Mouse (Mus musculus): ENCODE data around the gene Vegfb. TPM values are rescaled to one million over a fixed set of nuclear protein-coding genes. Genes with fewer than 3 reads are reported as not detected.

Vegfb gene
- polyA plus RNA-seq, 1 experiment from 2014 or later = 16.0 TPM

DNA sequence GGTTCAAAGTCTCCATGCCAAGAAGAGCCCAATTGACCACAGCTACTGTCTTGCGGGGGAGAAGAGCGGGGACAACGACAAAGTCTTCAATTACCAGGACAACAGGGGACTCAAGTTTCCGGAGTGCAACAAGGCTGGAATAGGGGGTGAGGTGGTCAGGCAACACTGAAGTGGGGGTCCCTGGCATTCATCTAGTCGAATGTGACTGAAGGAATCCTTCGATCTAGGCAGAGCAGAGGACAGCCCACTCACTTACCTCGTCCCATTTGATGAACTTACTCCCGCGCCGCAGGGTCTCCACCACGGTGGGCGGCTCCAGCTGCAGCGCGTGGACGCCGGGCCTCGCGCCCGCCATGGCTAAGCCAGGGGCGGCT lies 18.2 kb downstream of the Vegfb start:
- peaks cover 7% of the 10 kb centered on the region; the same call in 1 of the 2 replicates for H3K27me3 ChIP-seq
- WGBS (ENCODE audit: insufficient replicate concordance) = 2% methylated on average over 20 of the region's 20 CpGs
- H3K9ac ChIP-seq = peak overlapping the region; percentile 80
- peaks cover 69% of the 10 kb centered on the region for H3K4me1 ChIP-seq (replicated peaks)
- ATAC-seq (ENCODE audit: low read depth) (no peak), DNase-seq (no peak)
- H3K27ac ChIP-seq = no peak overlapping the region
- H3K4me2 ChIP-seq = peak overlapping the region; percentile 95
- H3K9me3 ChIP-seq (replicated peaks) = no peaks in the 10 kb centered on the region
- H3K36me3 ChIP-seq = peaks cover 18% of the 10 kb centered on the region; the same call in 1 of the 2 replicates
- H3K4me3 ChIP-seq (replicated peaks) = peak overlapping the region; percentile 71

DNA sequence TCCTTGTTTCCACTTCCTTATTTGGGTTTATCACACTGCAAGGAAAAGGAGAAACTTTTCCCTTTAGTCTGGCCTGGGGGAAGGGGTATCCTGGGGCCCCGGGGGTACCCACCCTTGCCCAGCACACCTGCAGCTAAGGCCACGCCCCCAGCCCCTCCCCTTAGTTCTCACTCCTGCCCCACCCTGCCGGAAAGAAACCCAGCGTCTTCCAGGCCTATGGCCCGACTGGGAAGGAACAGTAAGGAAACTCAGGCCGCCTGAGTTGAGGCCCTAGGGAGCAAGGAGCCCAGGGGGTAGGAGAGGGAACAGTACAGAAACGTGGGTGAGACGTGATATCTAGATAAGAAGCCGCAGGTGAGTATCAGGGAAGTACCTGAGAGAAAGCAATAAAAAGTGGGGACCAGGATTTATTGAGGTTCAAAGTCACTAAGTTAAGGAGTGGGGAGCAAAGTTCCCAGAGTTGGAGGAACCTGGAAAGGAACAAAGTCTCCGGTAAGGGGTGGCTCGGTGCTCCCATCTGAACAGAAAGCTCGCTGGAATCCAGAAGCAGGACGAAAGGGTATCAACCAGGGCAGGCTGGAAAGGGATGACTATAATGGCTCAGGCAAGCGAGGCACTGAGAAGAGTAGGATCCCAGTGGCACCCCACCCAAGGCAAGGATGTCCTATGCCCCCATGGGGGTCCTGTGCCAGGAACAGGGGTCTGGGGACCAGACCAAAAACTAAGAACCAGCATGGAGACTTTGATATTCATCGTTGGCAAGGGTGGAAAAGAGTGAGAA lies 18.8 kb downstream of the Vegfb start:
- WGBS (ENCODE audit: insufficient replicate concordance) = 11% methylated on average over 15 of the region's 15 CpGs
- peaks cover 63% of the 10 kb centered on the region for H3K4me1 ChIP-seq (replicated peaks)
- no peak overlapping the region for H3K27ac ChIP-seq

DNA sequence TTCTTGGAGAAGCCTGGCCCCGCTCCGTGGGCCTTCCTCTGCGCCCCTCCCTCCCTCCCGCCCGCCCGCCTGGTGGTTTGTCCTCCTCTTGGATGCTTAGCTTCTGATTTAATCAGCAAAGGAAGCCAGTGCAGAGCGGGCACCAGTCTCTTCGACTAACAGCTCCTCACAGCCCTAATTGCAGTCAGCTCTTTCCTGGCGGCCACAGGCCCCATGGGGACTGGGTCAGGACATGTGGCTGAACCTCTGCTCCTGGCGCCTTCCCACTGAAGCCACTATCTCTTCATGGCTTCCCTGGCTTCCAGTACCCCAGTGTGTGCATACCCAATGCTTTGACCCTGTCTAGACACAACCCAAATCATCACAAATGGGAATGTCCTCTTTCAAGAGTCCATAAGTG lies 31.0 kb downstream of the Vegfb start:
- H3K27ac ChIP-seq = no peak overlapping the region
- no peaks in the 10 kb centered on the region for H3K27me3 ChIP-seq
- ATAC-seq (ENCODE audit: low read depth) = no peak
- no peak overlapping the region for H3K4me2 ChIP-seq
- DNase-seq = no peak
- no peak overlapping the region for H3K9ac ChIP-seq
- WGBS (ENCODE audit: insufficient replicate concordance) = 82% methylated on average over 10 of the region's 10 CpGs
- no peak overlapping the region for H3K4me3 ChIP-seq (replicated peaks)
- H3K4me1 ChIP-seq (replicated peaks) = peaks cover 20% of the 10 kb centered on the region
- H3K9me3 ChIP-seq (replicated peaks) = no peaks in the 10 kb centered on the region
- peaks cover 45% of the 10 kb centered on the region for H3K36me3 ChIP-seq

More for the DNA sequence above, 18.8 kb downstream of the Vegfb start:
- peaks cover 7% of the 10 kb centered on the region; the same call in 1 of the 2 replicates for H3K27me3 ChIP-seq
- peak overlapping the region; percentile 71 for H3K4me3 ChIP-seq (replicated peaks)
- ATAC-seq (ENCODE audit: low read depth) (no peak), DNase-seq (no peak)
- peaks cover 21% of the 10 kb centered on the region; the same call in 1 of the 2 replicates for H3K36me3 ChIP-seq
- no peaks in the 10 kb centered on the region for H3K9me3 ChIP-seq (replicated peaks)
- H3K4me2 ChIP-seq = peak overlapping the region; percentile 95
- peak overlapping the region; percentile 80 for H3K9ac ChIP-seq

DNA sequence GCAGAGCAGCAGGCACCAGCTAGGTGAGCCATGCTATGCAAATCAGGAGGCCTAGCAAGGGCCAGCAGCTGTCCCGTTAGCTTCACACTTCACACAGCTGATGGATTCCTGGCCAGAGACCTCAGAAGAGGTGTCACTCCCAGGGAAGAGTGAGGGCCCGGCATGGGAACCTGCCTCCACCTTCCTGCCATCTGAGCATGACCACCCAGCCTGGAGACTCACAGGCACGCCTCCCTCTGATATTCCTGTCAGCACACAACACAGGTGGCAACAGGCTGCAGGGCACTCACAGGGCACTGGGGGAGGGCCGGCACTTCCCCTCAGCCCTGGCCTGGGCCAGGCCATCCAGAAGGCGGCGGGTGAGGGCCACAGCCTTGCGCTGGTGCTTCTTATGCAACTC lies 32.0 kb downstream of the Vegfb start:
- Histone ChIP-seq H3K27ac (no peak overlapping the region), H3K4me3 (replicated peaks) (no peak overlapping the region), H3K4me2 (no peak overlapping the region), H3K9ac (no peak overlapping the region), H3K27me3 (no peaks in the 10 kb centered on the region), H3K9me3 (replicated peaks) (no peaks in the 10 kb centered on the region), H3K4me1 (replicated peaks) (peaks cover 25% of the 10 kb centered on the region), H3K36me3 (peaks cover 39% of the 10 kb centered on the region)
- no peak for ATAC-seq (ENCODE audit: low read depth)
- DNase-seq = no peak
- WGBS (ENCODE audit: insufficient replicate concordance) = 79% methylated on average over 7 of the region's 7 CpGs

DNA sequence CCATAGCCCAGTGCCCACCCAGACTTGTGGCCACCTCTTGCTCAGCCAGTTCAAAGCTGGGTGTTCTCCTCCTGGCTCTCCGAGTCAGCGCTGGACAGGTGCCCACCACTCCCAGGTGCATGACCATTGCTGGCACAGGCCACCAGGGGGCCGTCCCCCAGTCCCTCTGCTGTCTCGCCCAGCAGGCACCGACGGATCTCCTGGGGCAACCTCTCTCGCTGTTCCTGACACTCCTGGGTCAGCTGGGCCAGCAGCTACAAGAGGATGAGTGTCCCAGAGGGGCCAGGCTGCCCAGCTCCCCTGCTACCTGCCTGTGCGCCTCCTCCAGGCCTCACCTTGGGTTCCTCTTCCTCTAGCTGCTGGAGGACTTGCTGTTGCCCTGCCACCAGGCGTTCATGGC lies 33.4 kb downstream of the Vegfb start:
- H3K4me1 ChIP-seq (replicated peaks) = peaks cover 39% of the 10 kb centered on the region
- no peak overlapping the region for H3K4me3 ChIP-seq (replicated peaks)
- no peak overlapping the region for H3K27ac ChIP-seq
- DNase-seq (no peak), ATAC-seq (ENCODE audit: low read depth) (no peak)
- H3K36me3 ChIP-seq = peaks cover 29% of the 10 kb centered on the region
- H3K27me3 ChIP-seq = no peaks in the 10 kb centered on the region
- no peak overlapping the region for H3K9ac ChIP-seq
- no peaks in the 10 kb centered on the region for H3K9me3 ChIP-seq (replicated peaks)
- no peak overlapping the region for H3K4me2 ChIP-seq
- 75% methylated on average over 9 of the region's 9 CpGs for WGBS (ENCODE audit: insufficient replicate concordance)

DNA sequence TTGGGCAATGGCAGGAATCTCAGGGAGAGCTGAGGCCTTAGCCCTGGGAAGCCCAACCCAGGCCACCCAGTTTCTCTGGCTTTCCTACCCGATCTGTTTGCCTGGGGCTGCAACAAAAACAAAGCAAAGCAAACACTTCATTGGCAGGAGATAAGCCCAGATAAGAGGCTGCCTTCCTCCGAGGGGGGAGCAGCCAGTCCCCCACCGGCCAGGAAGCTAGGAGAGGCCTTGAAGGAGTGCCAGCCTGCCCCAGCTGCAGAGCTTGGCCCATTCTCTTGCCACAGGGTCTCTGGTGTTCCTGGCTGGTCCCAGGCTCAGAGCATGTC lies 34.8 kb downstream of the Vegfb start:
- peak overlapping the region; percentile 74 for H3K4me3 ChIP-seq (replicated peaks)
- no peaks in the 10 kb centered on the region for H3K9me3 ChIP-seq (replicated peaks)
- peak overlapping the region; percentile 93 for H3K27ac ChIP-seq
- peaks cover 51% of the 10 kb centered on the region for H3K4me1 ChIP-seq (replicated peaks)
- H3K36me3 ChIP-seq = peaks cover 17% of the 10 kb centered on the region
- H3K4me2 ChIP-seq = peak overlapping the region; percentile 92
- H3K27me3 ChIP-seq = no peaks in the 10 kb centered on the region
- 0% methylated on average over 3 of the region's 3 CpGs for WGBS (ENCODE audit: insufficient replicate concordance)
- H3K9ac ChIP-seq = peak overlapping the region; percentile 82
- 0 out of 2 replicates have a peak, but pooled peaks have one; percentile 3 for ATAC-seq (ENCODE audit: low read depth)
- no peak for DNase-seq

DNA sequence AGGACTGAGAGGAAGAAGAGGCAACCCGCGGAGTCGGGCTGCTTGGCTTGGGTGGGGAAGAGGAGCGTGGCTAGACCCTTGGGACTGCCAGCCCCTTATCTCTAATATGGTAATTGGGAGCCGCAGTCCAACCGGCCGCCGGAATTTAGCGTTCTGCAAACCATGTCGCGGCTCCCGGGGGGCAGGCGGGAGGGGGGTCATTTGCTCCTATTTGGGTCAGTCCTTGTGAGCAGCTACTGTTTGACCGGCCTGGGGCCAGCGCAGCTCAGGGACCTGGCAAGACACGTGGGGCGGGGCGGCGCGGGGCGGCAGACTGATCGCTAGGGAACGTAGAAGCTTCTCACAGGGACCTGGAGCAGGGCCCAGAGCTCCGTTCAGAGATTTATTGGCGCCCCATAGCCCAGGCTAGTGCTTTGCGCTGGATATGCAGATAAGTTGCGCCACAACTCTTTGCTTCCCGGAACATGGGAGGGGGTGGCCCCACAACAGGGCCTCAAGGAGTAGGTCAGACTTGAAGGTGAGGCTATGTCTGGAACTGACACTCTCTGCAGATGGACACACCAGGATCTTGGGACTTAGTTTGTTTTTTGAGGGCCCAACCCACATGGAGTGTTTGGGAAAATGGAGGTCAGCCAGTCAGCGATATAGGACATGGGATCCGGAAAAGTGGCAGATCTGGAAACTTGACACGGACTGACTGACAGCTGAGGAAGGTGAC lies 35.3 kb downstream of the Vegfb start:
- Histone ChIP-seq H3K9ac (peak overlapping the region; percentile 82), H3K4me2 (peak overlapping the region; percentile 92), H3K9me3 (replicated peaks) (no peaks in the 10 kb centered on the region), H3K4me3 (replicated peaks) (peak overlapping the region; percentile 74), H3K27ac (peak overlapping the region; percentile 93), H3K36me3 (peaks cover 14% of the 10 kb centered on the region), H3K4me1 (replicated peaks) (peaks cover 51% of the 10 kb centered on the region), H3K27me3 (no peaks in the 10 kb centered on the region)
- ATAC-seq (ENCODE audit: low read depth) (peak; percentile 45), DNase-seq (peak; percentile 54)
- WGBS (ENCODE audit: insufficient replicate concordance) = 3% methylated on average over 31 of the region's 31 CpGs

DNA sequence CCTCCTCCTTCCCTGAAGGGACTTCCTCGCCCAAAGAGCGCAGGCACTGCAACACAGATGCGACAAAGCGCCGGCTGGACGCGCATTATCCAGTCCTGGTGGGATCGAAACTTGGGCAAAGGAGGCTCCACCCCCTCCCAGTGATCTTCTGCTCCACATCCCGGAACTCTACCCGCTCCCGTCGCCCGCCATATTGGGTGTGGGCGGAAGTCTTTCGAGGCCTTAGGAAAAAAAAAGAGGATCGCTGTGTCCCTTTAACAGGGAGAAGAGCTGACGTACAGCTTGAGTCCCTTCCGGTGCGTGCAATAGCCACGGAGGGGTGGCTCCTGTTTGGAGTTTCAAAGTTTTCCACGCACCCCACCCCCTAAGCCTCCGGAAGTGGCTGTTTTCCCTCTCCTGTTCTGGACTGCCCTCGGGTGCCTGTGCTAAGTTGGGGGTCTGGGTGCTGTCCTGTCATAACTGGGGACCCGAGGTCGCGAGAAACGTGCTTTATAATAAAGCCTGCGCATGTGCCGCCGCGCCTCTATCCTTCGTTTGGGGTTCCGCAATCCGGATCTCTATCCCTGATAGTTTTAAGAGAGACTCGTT lies 36.0 kb downstream of the Vegfb start:
- Histone ChIP-seq H3K4me3 (replicated peaks) (peak overlapping the region; percentile 74), H3K4me2 (peak overlapping the region; percentile 92), H3K9me3 (replicated peaks) (no peaks in the 10 kb centered on the region), H3K4me1 (replicated peaks) (peaks cover 51% of the 10 kb centered on the region), H3K27me3 (no peaks in the 10 kb centered on the region), H3K27ac (peak overlapping the region; percentile 93), H3K36me3 (peaks cover 14% of the 10 kb centered on the region), H3K9ac (peak overlapping the region; percentile 82)
- peak; percentile 84 for DNase-seq
- WGBS (ENCODE audit: insufficient replicate concordance) = under 1% methylated on average over 35 of the region's 35 CpGs
- peak; percentile 74 for ATAC-seq (ENCODE audit: low read depth)

DNA sequence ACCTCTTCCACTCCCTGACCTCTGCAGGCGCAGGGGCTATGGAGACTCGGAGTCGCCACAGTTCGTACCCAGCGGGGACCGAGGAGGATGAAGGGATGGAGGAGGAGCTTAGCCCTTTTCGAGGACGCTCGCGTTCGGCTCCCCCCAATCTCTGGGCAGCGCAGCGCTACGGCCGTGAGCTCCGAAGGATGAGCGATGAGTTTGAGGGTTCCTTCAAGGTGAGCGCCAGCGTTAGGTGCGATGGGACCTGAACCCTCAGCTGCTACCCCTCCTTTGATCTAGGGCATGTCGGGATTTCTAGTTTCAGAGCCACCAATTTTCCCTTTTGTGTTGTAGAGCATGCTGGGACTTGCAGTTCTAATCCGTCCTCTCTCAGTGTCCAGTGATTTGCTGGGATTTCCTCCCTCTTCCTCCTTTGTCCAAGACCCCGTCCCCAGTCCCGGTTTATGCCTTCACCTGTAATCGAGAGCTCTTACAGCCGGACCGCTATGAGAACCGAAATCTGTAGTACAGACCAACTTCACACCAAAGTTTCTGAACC lies 36.8 kb downstream of the Vegfb start:
- ATAC-seq (ENCODE audit: low read depth) (peak; percentile 39), DNase-seq (peak; percentile 43)
- peaks cover 51% of the 10 kb centered on the region for H3K4me1 ChIP-seq (replicated peaks)
- no peaks in the 10 kb centered on the region for H3K9me3 ChIP-seq (replicated peaks)
- peak overlapping the region; percentile 93 for H3K27ac ChIP-seq
- peak overlapping the region; percentile 82 for H3K9ac ChIP-seq
- WGBS (ENCODE audit: insufficient replicate concordance) = under 1% methylated on average over 28 of the region's 28 CpGs
- peaks cover 14% of the 10 kb centered on the region for H3K36me3 ChIP-seq
- no peaks in the 10 kb centered on the region for H3K27me3 ChIP-seq
- peak overlapping the region; percentile 74 for H3K4me3 ChIP-seq (replicated peaks)
- peak overlapping the region; percentile 92 for H3K4me2 ChIP-seq

DNA sequence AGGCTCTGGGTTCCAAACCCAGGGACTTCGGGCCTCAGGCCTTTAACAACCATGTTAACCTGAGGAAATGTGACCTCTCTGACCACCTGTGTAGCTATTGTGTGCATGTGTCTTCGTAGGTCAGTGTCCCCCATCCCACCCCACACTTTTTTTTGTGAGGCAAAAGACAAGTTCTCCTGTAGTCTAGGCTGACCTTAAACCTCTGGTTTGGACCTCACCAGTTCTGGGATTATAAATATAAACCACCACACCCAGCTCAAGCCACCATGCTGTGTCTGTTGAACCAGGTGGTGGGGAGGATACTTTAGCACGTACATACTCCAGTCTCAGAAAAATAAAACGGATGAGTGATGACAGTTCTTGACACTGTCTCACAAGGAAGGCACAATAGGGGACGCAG lies 37.5 kb downstream of the Vegfb start:
- Histone ChIP-seq H3K4me3 (replicated peaks) (peak overlapping the region; percentile 74), H3K9me3 (replicated peaks) (no peaks in the 10 kb centered on the region), H3K4me2 (peak overlapping the region; percentile 92), H3K9ac (peak overlapping the region; percentile 82), H3K36me3 (peaks cover 12% of the 10 kb centered on the region), H3K27me3 (no peaks in the 10 kb centered on the region), H3K4me1 (replicated peaks) (peaks cover 55% of the 10 kb centered on the region), H3K27ac (peak overlapping the region; percentile 93)
- DNase-seq (no peak), ATAC-seq (ENCODE audit: low read depth) (no peak)
- 65% methylated on average over 5 of the region's 5 CpGs for WGBS (ENCODE audit: insufficient replicate concordance)

DNA sequence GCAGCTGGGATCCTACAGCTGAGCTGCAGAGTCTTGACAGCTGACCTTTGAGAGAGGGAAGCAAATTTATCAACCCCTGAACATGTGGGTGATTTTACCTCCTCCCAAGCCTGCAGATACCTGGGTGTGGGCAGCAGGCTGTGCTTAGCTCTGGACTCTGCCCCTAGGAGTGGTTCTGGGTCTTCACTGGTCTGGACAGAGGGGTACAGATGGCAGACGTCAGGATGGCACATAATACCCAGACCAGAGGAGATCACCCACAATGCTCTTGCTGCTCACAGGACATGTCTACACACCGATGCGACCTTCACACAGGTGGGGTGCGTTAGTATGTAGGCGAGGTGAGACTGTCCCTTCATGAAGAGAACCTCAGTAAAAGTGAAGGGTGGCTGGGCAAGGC lies 37.9 kb downstream of the Vegfb start:
- ATAC-seq (ENCODE audit: low read depth) = no peak
- Histone ChIP-seq H3K4me2 (peak overlapping the region; percentile 92), H3K4me1 (replicated peaks) (peaks cover 55% of the 10 kb centered on the region), H3K4me3 (replicated peaks) (0 out of 2 replicates have a peak overlapping the region, but pooled peaks have one; percentile 74), H3K27ac (no peak overlapping the region), H3K9me3 (replicated peaks) (no peaks in the 10 kb centered on the region), H3K36me3 (peaks cover 13% of the 10 kb centered on the region), H3K9ac (peak overlapping the region; percentile 3; the same call in 1 of the 2 replicates), H3K27me3 (no peaks in the 10 kb centered on the region)
- 80% methylated on average over 5 of the region's 5 CpGs for WGBS (ENCODE audit: insufficient replicate concordance)
- no peak for DNase-seq

Data from liver, embryonic 13.5 days (tissue).